Mouse (Mus musculus): ENCODE data around the gene Tecpr2. TPM values are rescaled to one million over a fixed set of nuclear protein-coding genes. Genes with fewer than 3 reads are reported as not detected.

The Tecpr2 gene
- 3.9 and 4.1 TPM in 2 replicates for polyA plus RNA-seq (2014; fragmentation: Nextera tagmentation; extraction: Ambion mirVana)

DNA sequence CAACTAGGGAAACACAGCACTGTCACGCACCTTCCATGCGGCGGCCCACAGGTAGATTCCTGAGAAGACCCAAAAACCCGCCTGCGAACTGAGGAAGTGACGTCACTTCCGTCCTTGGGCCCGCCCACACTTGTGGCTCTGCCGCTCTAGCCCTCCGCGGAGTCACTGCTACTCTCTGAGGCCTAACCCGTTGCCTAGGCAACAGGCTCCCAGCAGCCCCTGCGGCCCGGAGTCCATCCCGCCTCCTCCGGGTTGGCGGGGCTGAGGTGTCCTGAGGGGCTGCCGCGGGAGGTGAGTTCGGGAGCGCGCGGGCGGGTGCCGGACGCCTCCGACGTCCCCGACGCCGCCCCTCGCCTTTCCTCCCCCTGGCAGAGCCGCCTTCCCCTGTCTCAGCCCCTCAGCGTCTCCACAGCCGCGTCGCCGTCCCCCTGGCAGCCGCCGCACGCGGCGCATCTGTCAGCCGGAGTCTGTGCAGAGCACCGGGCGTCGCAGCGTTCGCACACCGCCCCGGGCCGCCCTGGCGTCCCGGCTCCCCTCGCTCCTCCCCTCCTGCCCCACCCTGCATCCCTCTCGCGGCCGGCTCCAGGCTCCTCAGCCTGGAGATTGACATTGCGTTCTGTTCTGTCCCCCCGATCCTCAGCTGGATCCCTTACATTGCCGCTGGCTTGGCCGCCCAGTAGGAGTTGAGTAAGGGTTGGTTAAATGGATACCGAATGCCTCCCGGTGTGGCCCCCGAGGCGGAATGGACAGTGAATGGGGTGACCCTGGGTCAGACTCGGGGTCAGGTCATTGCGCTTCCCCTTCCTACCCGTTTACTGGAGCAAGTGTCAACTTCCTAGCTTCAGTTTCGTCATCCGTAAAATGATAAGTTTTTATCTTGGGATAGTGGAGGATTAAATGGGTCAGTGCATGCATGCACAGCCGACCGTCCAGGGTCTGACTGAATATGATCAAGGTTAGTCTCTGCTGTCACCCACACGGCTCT is at the start of gene Tecpr2, which contains the start of gene Cinp:
Gene Tecpr2, plus strand, starts transcription at position 229 of the 985 bp plus-strand sequence.
Gene Cinp, minus strand, starts transcription at position 110 of the 985 bp plus-strand sequence.
- WGBS = under 1% methylated on average over 60 of the region's 74 CpGs
- peak within 1 kb of the TSS; percentile 95 for H3K4me2 ChIP-seq (ENCODE audit: low read length)
- peak within 1 kb of the TSS; percentile 80 for H3K27ac ChIP-seq (ENCODE audit: low read depth)
- peaks cover 16% of the 10 kb centered on the region; the same call in 1 of the 2 replicates for H3K4me1 ChIP-seq (replicated peaks; ENCODE audit: control insufficient read depth, insufficient read depth, low read length)
- no peaks in the 10 kb centered on the region for H3K27me3 ChIP-seq (replicated peaks; ENCODE audit: control insufficient read depth, insufficient read depth, low read length)
- peak within 1 kb of the TSS; percentile 91 for H3K4me3 ChIP-seq (ENCODE audit: low read depth, low read length)
- H3K9me3 ChIP-seq (ENCODE audit: control insufficient read depth, low read length) = no peaks in the 10 kb centered on the region
- ATAC-seq (replicated peaks; ENCODE audit: low FRiP score, low TSS enrichment, low read depth) (peak; percentile 100), DNase-seq (ENCODE audit: low spot score) (peak; percentile 95)
- peak within 1 kb of the TSS; percentile 73 for H3K9ac ChIP-seq (ENCODE audit: low read length)
- no peaks in the 10 kb centered on the region for H3K36me3 ChIP-seq (ENCODE audit: control insufficient read depth, insufficient read depth, low read length)

DNA sequence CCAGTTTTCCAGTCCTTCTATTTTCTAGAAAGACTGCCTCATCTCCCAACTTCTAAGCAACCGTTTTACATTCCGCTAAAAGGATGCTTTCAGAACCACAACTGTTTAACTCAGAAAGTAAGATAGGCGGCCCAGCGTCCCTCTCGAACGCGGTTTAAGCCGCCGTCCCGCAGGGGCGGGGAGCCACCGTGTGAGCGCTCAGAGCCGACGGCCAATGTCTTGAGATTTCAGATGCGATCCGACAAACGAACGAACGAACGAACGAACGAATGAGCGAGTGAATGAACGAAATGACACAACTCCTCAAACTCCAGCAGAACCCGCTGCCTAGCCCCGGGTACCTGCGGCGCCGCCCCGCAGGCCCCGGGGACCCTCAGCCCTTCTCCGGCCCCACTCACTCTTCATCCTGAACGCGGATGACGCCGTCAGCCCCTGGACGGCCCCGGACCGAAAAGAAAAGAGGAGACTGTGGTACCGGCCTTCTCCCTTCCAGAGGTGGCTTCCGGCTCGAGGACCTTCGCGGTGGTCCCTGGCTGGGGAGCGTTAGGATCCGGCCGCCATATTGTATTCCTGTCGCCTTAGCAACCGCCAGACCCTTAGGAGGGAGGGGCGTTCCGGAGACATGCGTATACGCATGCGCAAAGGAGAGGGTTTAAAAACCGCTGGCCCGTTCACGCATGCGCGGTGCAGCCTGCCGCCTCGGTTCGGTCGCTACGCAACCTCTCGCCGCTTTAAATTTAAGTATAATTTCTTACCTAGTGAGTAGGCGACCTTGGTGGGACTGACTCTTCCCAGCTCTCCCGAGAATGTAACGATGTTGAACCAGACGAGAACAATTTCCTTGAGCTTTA is 48.5 kb upstream of the Tecpr2 start, which contains the start of gene Mok:
Gene Mok, minus strand, starts transcription at position 592 of the 851 bp plus-strand sequence.
- Histone ChIP-seq H3K4me3 (ENCODE audit: low read depth, low read length) (peak within 1 kb of the TSS; percentile 69), H3K4me2 (ENCODE audit: low read length) (peak within 1 kb of the TSS; percentile 66), H3K4me1 (replicated peaks; ENCODE audit: control insufficient read depth, insufficient read depth, low read length) (no peaks in the 10 kb centered on the region), H3K9ac (ENCODE audit: low read length) (peak within 1 kb of the TSS; percentile 46), H3K36me3 (ENCODE audit: control insufficient read depth, insufficient read depth, low read length) (no peaks in the 10 kb centered on the region), H3K9me3 (ENCODE audit: control insufficient read depth, low read length) (no peaks in the 10 kb centered on the region), H3K27me3 (replicated peaks; ENCODE audit: control insufficient read depth, insufficient read depth, low read length) (no peaks in the 10 kb centered on the region), H3K27ac (ENCODE audit: low read depth) (no peak within 1 kb of the TSS)
- DNase-seq (ENCODE audit: low spot score) = peak; percentile 98
- under 1% methylated on average over 70 of the region's 71 CpGs for WGBS
- ATAC-seq (replicated peaks; ENCODE audit: low FRiP score, low TSS enrichment, low read depth) = peak; percentile 47

DNA sequence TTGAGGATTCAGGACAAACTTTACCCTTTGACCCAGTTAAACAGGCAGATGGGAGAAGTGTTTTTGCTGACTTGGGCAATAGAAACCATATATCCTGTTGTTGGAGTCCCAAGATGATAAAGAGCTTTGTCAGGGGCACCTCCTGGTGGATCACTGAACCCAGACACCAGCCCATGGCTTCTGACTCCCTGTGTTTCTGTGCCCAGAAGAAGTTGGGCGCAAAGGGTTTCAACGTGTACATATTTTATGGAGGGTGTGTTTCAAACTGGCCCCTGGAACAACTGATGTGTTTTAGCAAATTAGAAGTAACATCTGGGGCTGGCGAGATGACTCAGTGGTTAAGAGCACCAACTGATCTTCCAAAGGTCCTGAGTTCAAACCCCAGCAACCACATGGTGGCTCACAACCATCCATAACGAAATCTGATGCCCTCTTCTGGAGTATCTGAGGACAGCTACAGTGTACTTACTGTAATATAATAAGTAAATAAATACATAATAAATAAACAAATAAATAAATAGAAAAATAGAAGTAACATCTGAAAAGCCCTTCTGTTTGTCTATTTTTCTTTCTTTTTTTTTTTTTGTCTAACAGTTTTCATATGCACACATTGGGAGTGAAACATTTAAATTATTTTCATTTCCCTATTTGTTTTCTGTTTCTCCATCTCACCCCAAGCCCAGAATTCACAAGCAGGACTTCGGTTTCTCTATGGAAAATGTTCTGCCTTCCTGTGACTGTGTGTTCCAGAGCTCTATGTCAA is 47.2 kb upstream of the Tecpr2 start:
- no peaks in the 10 kb centered on the region for H3K36me3 ChIP-seq (ENCODE audit: control insufficient read depth, insufficient read depth, low read length)
- no peak overlapping the region for H3K27ac ChIP-seq (ENCODE audit: low read depth)
- H3K4me1 ChIP-seq (replicated peaks; ENCODE audit: control insufficient read depth, insufficient read depth, low read length) = peaks cover 7% of the 10 kb centered on the region; the same call in 1 of the 2 replicates
- no peaks in the 10 kb centered on the region for H3K9me3 ChIP-seq (ENCODE audit: control insufficient read depth, low read length)
- no peak overlapping the region for H3K4me3 ChIP-seq (ENCODE audit: low read depth, low read length)
- DNase-seq (ENCODE audit: low spot score) (no peak), ATAC-seq (replicated peaks; ENCODE audit: low FRiP score, low TSS enrichment, low read depth) (no peak)
- no peak overlapping the region for H3K9ac ChIP-seq (ENCODE audit: low read length)
- WGBS = 69% methylated on average over 5 of the region's 5 CpGs
- H3K4me2 ChIP-seq (ENCODE audit: low read length) = no peak overlapping the region
- H3K27me3 ChIP-seq (replicated peaks; ENCODE audit: control insufficient read depth, insufficient read depth, low read length) = no peaks in the 10 kb centered on the region

DNA sequence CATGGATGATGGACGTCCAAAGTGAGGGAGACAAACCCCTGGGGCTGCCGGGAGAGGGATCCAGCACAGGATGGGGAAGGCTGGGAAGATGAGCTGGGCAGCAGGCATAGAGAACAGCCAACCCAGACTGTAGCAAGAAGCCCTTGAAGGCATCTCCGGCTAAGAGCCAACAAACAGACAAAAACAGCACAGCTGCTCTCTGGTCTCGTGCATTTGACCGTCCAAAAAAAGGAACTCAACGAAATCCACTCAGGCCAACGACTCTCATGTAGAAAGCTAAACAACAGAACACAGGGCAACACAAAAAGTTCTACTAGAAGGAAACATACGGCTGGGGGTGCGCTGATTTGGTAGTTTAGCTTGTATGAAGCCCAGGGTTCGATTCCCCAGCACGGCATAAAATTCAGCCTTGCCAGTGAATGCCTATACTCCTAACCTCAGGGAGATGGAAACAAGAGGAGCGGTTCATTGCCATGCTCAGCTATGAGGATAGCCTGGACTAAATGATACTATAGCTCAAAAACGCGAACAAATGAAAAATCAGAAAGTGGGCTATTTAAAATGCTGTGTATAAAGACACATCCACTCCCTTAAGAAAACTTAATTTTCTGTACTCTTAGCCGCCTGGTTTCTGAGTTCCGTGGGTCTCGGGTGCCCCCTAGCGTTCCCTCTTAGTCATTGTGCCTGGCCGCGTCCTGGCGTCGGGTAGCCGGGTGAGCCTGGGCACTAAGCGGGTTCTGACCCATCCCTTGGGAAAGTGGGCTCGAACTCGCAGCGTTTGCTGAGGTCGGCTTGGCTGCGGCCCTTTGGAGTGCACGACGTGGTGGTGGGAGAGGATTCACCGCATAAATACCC is 45.6 kb upstream of the Tecpr2 start:
- WGBS = 20% methylated on average over 32 of the region's 32 CpGs
- Histone ChIP-seq H3K27ac (ENCODE audit: low read depth) (no peak overlapping the region), H3K4me1 (replicated peaks; ENCODE audit: control insufficient read depth, insufficient read depth, low read length) (peaks cover 7% of the 10 kb centered on the region; the same call in 1 of the 2 replicates), H3K4me2 (ENCODE audit: low read length) (peak overlapping the region; percentile 69), H3K36me3 (ENCODE audit: control insufficient read depth, insufficient read depth, low read length) (no peaks in the 10 kb centered on the region), H3K9me3 (ENCODE audit: control insufficient read depth, low read length) (no peaks in the 10 kb centered on the region), H3K27me3 (replicated peaks; ENCODE audit: control insufficient read depth, insufficient read depth, low read length) (no peaks in the 10 kb centered on the region), H3K4me3 (ENCODE audit: low read depth, low read length) (peak overlapping the region; percentile 64), H3K9ac (ENCODE audit: low read length) (peak overlapping the region; percentile 38; the same call in 1 of the 2 replicates)
- ATAC-seq (replicated peaks; ENCODE audit: low FRiP score, low TSS enrichment, low read depth) (no peak), DNase-seq (ENCODE audit: low spot score) (peak; percentile 93)

DNA sequence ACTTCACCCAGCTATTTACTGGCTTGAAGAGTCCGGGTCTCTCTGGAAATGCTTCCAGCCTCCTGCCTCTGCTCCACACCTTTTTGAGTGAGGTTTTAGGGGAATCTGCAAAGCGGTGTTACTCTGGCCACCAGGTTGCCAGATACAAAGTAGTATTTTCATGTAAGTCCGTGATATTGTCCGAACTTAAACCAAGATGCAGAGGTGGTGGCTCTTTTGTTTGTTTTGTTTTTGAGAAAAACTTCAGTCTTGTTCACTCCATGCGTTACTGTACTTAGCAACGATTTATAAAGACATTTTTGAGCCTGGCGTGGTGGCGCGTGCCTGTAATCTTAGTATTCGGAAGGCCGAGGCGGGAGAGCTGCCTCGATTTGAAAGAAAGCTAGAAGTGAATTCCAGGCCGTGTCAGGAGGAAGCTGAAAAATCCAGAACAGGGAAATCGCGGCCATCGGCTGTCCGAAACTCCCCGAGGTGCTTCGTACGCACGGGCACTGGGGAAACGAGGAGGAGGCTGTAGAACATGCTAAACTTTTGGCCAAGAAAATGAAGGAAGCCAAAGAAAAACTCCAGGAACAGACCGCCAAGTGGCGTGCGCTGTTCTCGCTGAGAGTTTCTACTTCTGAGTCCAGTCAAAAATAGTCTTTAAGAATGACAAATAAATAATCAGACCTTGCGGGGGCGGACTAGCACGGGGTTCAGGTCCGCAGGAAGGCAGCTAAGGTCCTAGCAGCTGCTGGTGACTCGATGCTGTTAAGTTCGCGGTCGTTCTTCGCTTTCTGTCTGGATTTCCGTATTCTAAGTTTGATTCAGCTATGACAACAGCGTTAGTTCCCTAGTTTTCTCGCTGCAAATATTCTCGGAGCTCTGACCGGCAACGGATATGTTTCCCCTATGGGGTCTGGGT is 44.6 kb upstream of the Tecpr2 start:
- no peaks in the 10 kb centered on the region for H3K9me3 ChIP-seq (ENCODE audit: control insufficient read depth, low read length)
- WGBS = 1% methylated on average over 42 of the region's 42 CpGs
- H3K4me3 ChIP-seq (ENCODE audit: low read depth, low read length) = peak overlapping the region; percentile 64
- H3K4me2 ChIP-seq (ENCODE audit: low read length) = peak overlapping the region; percentile 69
- no peaks in the 10 kb centered on the region for H3K27me3 ChIP-seq (replicated peaks; ENCODE audit: control insufficient read depth, insufficient read depth, low read length)
- DNase-seq (ENCODE audit: low spot score) (no peak), ATAC-seq (replicated peaks; ENCODE audit: low FRiP score, low TSS enrichment, low read depth) (peak; percentile 30)
- peak overlapping the region; percentile 38 for H3K9ac ChIP-seq (ENCODE audit: low read length)
- H3K27ac ChIP-seq (ENCODE audit: low read depth) = peak overlapping the region; percentile 60
- no peaks in the 10 kb centered on the region for H3K36me3 ChIP-seq (ENCODE audit: control insufficient read depth, insufficient read depth, low read length)
- H3K4me1 ChIP-seq (replicated peaks; ENCODE audit: control insufficient read depth, insufficient read depth, low read length) = peaks cover 9% of the 10 kb centered on the region

DNA sequence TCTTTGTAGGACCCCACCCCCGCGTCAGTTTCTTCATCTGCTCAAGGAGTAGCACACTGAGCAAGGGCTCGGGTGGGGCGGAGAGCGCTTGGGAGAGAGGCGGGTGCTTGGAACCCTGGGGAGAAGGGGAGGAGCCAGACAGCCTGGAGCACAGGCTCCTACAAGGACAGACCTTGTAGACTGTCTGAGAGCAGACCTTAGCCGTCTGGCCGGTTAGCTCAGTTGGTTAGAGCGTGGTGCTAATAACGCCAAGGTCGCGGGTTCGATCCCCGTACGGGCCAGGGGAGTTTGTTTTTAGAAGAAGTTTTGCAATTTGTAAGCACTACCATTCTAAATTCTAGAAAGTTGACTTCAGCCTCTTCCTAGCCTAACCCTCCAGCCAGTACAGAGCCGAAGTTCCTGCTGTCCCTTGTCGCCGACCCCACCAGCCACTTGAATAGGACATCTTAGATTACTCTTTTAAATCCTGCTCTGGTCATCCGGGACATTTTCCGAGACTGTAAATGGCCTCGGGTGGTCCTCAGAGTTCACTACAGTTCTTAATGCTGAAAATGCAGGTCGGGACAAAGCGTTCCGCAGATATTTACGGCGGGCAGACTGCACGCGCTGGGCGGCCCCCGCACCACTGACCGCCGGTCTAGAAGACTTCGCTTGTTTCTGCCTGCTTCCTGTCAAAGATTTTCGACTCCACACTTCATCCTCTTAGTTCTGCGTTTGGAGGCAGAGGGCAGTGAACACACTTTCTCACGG is 43.8 kb upstream of the Tecpr2 start:
- H3K36me3 ChIP-seq (ENCODE audit: control insufficient read depth, insufficient read depth, low read length) = no peaks in the 10 kb centered on the region
- H3K4me1 ChIP-seq (replicated peaks; ENCODE audit: control insufficient read depth, insufficient read depth, low read length) = peaks cover 13% of the 10 kb centered on the region
- H3K4me2 ChIP-seq (ENCODE audit: low read length) = peak overlapping the region; percentile 69
- no peaks in the 10 kb centered on the region for H3K9me3 ChIP-seq (ENCODE audit: control insufficient read depth, low read length)
- DNase-seq (ENCODE audit: low spot score) = peak; percentile 100
- H3K27me3 ChIP-seq (replicated peaks; ENCODE audit: control insufficient read depth, insufficient read depth, low read length) = no peaks in the 10 kb centered on the region
- peak; percentile 91 for ATAC-seq (replicated peaks; ENCODE audit: low FRiP score, low TSS enrichment, low read depth)
- H3K9ac ChIP-seq (ENCODE audit: low read length) = peak overlapping the region; percentile 41
- peak overlapping the region; percentile 60 for H3K27ac ChIP-seq (ENCODE audit: low read depth)
- H3K4me3 ChIP-seq (ENCODE audit: low read depth, low read length) = peak overlapping the region; percentile 64
- under 1% methylated on average over 36 of the region's 36 CpGs for WGBS

Measured in intestine, embryonic 14.5 days (tissue).